Mouse (Mus musculus): ENCODE data around the gene Fabp3. TPM values are rescaled to one million over a fixed set of nuclear protein-coding genes. Genes with fewer than 3 reads are reported as not detected.

The Fabp3 gene
- total RNA-seq, 2 experiments from 2014 or later = 91.8 to 107 TPM

DNA sequence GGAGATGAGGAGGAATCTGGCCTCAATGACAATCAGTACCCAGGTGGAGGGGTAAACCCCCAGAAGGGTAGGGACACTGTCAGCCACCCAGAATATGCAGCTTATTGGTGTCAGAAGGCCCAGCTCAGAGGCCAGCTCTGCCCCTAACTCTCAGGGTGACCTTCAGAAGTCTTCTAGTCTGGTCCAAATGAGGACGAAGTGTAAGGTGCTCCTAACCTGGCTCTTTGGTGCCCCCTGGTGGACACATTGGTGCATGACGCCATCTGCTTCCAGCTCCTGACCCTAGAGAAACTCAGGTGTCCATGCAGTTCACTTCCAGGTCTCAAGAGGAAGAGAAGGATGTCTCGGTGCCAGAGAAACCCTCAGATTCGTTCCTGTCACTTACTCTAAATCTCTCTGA is 16.1 kb upstream of the Fabp3 start:
- peak in 1 of 2 experiments; percentile 81 for DNase-seq (ENCODE audit: low spot score in 2 of 2)

DNA sequence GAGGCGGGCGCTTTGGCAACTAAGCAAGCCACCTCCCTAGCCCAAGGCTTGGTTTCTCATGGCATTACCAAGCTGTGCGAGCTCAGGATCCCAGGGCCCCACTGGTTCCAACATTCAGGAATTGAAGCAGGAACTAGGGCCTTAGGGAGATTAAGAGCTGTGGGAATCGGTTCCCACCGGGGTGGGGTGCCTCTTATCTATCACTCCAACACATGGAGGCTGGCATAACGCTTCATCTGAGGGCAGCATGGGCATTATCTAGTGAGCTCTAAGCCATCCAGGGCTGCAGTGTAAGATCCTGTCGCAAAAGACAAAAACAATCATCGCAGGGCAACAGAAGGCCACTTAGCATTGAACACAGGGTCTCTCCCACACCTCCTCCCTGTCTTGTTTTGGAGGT is 13.9 kb upstream of the Fabp3 start:
- no peak for DNase-seq (ENCODE audit: low spot score in 2 of 2)

DNA sequence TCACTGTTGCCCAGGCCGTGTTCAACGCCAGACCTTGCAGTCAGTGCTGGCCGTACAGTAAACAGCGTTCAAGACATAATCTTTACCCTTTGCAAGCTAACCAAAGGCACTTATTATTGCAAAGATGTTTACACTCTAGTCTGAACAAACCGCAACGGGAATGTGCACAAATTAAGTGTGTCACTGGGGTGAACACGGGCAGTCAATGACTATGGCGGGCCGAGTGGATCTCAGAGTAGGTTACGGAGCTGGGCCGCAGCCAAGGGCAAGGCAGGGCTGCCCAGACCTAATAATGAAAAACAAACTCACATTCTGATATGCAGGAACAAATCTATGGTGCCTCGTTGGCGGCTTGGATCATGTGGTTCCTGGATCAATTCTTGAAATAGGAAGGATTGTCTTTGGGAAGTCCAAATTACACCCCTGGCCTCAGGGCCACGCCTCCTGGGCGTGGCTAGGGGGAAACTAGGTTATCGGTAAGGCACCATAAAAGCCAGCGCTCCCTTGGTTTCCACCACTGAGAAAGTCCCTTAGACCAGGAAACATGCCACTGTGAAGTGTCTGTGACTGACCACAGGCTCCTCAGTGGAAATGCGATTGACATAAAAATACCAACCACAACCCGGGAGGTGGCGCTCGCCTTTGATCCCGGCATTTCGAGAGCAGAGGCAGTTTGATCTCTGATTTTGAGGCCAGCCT is 13.2 kb upstream of the Fabp3 start:
- DNase-seq (ENCODE audit: low spot score in 2 of 2) = no peak

DNA sequence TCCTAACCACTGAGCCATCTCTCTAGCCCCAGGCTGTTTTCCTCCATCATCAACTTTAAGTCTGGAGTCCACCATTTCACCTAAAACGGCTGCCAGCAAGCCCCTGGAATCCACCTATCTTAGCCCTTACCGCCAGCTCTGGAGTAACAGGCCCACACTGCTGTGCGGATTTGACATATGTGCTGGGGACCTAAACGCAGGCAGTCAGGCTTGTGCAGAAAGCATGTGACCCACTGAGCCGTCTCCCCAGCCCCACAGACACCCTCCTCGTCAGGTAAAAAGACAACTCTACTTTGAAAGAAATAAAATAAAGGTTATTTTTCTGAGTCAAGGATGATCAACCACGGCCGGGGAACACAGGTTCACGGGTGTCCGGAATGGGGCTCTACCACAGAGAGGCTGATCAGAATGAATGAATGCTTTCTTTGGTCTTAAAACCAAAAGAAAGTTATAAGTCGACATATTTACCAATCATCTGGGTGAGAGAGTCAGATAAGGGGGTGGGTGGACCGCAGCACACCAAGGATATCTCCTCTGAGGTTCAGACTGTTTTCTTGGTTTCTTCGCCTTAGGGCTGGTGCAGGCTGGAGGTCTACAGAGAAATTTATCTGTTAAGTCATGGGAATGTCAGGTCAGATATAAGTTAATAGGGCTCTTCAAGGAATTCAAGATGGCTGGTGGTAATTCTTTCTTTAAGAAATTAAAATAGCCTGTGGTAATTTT is 12.0 kb upstream of the Fabp3 start:
- no peak for DNase-seq (ENCODE audit: low spot score in 2 of 2)

DNA sequence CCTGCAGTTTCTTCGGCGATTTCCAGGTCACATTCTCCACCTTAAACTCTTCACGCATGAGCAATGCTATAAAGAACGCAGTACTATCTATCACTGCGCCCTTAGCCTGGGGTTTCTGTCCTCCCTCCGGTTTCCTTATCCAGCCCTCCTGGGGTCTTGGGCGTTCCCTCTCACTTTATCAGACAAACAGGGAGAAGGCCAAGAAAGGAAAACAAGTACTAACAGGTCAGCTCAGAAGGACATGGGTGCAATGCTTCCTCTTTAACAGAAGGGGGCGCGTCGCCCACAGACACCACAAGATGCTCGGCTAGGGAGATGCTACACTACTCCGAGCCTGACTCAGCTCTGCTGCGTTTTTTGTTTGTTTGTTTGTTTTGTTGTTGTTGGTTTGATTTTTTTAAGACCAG is 11.3 kb upstream of the Fabp3 start:
- DNase-seq (ENCODE audit: low spot score in 2 of 2) = no peak

DNA sequence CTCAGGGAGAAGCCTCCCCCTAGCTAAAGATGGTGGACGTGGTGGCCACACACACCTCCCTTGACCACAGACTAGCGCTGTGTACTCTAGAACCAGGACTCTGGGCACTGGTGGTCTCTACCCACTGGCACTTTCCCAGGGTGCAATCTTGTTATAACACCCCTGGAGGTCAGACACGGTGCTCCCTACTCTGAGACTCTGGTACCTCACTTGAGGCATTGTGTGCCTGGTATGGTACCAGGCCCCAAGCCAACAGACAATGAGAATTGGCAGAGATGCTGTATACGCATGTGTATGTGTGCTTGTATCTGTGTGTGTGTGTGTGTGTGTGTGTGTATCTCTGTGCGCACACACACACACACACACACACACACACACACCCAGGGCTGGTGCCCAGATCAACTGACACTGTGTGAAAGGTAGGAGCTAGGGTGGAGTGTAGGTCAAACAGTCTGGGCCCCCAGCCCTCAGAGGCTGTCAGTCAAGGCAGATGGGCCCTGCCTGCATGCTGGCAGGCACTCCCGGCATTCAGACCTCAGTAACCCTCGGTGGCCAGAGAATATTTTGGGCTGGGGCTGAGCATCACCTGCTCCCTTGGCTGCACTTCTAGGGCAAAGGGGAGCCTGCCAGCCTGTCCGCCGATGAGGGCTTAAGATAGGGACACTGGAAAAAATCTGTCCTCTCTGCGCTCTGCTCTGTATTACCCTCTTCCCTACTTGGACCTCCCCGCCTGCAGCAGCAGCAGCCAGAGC is 9.3 kb upstream of the Fabp3 start:
- DNase-seq (ENCODE audit: low spot score in 2 of 2) = no peak

DNA sequence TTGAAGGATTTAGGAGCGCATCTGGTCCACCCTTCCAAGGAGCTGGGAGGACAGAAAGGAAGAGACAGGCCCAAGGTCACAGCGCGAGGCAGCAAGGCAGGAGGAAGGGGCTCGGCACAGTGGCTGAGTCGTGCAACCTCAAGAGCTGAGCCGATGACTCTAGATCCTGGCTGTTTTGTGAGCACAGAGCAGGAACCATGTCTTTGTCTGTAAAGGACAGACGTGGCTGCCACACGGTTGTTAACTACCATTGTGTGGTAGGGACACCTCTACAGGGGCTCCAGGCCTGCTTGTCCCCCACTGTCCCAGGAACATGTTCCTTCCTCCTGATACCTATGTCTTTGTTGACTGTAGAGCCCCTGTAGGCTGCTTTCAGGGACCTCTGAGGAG is 8.8 kb upstream of the Fabp3 start:
- DNase-seq (ENCODE audit: low spot score in 2 of 2) = no peak

DNA sequence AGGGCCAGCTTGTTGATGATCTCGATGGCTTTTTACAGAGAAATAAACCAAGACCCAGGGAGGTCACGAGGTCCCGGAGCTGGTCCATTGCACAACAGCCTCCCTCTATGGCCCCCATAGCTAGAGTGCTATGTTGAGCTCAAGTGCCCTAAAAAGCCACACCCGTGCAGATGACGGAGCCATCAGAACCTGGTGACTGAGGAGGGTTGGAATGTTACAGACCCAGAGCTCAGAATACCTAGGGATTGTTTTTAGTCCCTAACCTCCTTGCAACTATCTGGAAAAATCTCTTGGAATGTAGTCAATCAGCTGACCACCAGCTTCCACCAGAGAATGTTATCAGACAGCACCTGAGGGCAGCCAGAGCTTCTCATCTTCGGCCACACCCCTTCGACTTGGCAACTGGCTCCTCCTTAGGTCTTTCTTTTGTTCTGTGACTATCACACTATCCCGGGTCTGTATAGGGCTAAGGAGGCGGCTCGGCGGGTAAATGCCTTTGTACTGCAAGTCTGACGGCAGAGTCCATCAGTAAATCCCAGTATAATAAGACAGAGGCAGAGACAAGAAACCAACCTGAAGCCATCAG is 6.0 kb upstream of the Fabp3 start:
- no peak for DNase-seq (ENCODE audit: low spot score in 2 of 2)

DNA sequence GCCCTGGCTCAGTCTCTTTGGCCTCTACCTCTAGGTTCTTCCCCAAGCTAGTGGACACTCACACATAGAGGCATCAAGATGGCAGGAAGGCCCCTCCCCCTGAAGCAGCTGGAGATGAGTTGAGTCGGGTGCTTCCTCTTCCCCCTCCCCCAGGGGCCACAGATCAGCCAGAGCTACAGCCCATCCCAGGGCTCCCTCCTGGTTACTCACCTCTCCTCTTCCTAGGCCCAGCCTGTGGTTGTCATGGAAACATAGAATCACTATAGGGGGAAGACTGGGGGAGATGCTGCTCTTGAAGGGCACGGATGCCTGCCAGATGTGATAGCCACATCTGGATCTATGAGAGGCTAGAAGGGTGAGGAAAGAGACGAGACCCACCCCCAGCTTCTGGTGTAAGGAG is 3.6 kb upstream of the Fabp3 start:
- no peak for DNase-seq (ENCODE audit: low spot score in 2 of 2)

DNA sequence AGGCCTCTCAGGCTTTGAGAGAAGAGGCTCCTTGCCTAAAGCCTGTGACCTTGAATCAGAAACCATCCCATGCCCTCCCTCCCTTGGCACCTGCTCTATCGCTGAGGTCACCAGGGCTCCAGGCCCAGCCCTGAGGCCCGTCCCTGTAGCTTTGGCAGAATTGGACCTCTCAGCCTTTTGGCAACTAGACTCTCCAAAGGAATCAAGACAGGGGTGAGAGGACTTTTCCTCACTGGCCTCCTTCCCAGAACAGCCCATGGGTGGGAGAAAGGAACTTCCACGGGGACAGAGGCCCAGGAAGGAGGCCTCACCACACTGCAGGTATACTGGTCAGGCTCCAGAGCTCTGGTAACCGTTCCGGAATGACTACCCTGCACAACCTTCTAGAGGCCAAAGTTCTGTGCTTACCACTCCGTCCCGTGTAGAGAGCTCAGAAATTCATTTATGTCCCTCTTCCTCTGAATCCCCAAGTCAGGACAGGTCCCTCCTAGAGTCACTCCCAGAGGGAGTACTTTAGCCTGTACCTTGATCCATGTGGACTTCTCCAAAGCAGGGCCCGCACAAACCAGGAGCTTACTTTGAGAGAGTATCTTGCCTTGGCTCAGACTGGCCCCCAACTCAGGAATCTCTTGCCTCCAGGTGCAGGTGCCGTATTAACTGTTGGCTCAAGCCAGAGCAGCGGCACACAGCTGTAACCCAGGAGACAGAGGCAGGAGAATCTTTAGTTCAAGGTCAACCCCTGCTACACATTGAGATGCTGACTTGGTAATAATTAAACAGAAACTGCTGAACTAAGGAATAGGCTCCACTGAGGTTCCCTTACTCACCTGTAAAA is 1.4 kb upstream of the Fabp3 start:
- DNase-seq (ENCODE audit: low spot score in 2 of 2) = no peak

DNA sequence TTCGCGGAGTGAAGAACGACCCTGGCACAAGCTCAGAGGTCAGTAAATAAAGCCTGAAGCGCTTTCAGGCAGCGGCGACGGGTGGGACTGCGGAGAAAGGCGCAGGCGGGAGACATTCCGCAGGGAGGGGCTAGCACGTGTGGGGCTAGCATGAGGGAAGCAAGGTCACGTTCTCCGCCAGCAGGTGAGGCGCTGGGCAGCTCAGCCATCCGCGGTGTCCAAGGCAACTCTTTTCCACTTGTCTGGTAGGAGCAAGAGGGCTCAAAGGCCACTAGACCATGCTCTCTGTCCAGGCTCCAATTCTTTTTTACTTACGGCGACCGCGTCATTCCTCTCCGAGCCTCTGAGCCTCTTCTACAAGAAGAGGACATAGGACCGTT is 554 bp upstream of the Fabp3 start:
- DNase-seq (ENCODE audit: low spot score in 2 of 2) = peak in 1 of 2 experiments; percentile 30

DNA sequence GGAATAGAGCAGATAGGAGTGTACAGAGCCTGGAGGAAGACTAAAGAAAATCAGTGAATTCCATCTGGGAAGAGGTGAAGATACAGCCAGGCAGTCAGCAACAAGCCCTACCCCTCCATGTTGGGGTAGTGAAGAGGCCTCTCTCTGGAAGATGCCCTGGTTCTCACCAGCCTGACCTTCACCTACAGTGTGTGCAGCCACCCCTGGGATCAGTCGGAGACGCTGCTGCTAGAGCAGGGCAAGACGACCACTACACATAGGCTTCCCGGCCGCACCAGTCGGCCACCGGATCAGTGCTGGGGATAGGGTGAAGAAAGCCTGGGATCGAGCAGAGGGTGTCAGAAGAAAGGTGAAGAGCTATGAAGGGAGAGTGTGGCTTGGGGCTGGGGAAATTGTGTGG is 859 bp downstream of the Fabp3 start:
- no peak for DNase-seq (ENCODE audit: low spot score in 2 of 2)

DNA sequence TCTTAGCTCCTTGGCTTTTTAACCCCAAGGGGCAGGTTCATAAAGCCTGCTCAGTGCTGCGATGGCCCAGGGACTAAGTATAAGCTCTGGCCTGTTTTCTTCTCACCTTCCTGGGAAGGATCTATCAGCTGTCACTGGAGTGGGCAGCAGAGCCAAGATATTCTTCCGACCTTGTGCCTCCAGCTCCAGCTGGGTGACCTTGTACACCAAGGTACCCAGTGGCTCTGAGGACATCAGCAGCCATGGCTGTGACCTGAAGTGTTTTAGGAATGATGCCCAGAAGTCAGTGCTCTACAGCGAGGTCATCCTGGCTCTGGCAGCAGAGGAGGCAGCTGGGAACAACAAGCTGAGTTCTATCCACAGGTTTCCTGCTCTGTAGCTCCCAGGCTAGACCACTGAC is 4.1 kb downstream of the Fabp3 start:
- no peak for DNase-seq (ENCODE audit: low spot score in 2 of 2)

DNA sequence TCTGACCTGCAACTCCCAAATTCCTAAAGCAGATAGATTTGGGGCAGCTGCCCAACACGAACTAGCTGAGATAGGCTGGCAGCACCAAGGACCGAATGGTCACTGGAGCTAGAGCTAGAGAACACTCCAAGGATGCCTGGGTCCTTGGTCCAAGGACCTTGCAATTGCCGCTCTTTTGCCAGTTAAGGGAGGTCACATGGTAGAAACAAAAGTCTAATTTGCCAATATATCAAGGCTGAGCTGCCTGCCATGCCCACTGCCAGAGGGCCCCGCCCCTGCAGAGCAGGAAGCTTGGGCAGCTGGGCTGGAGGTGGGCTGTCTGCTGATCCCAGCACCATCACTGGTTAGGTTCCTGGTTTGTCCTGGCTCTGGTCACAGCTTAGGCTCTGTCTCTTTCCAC is 5.2 kb downstream of the Fabp3 start:
- DNase-seq (ENCODE audit: low spot score in 2 of 2) = no peak

DNA sequence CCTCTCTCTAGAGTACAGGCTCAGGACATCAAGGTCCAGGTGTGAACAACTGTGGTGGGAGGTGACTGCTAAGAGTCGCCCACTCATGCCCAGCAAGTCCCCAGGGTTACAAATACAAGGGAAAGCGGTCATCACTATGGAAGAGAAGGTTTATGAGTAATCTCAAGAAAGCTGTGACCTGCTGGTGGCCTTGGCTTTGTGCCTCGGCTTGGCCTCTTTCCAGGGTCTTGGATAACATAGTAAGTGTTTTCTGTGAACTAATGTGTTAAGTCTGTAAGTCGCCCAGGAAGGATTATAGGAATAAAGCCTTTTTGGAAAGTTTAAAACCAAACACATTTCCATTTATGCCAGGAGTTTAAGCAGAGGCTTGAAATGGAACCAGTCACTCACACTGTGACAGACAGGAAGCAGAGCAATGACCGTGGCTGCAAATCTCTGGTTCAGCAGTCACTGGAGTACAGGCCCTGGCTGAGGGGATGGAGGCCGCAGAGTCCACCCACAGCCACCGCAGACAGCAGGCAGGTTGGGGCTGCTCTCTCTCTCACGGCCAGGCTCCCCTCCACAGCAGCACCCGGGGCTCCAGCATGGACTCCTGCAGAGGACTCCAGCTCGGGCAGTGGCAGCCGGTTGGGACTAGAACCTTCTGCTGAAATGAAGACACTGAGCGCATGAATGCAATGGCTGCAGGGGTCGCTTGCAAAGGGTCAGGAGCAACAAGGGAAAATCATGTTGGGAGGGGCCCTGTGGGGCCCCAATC is 7.6 kb downstream of the Fabp3 start:
- DNase-seq (ENCODE audit: low spot score in 2 of 2) = no peak

DNA sequence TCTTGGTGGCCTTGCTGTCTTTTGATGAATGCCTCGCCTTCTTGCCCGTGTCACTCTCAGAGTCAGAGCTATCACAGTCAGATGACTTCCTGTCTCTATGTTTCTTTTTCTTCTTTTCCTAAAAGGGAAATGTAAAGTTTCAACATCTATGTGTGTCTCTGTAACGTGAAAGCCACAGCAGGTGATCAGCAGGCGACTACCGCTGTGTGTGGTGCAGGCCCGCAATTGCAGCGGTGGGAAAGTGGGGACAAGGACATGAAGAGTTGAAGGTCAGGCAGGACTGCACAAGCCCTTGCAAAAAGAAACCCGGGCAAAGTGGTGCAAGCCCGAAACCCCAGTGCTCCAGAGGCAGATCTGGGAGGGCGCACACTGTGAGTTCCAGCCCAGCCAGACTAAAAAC is 8.3 kb downstream of the Fabp3 start:
- no peak for DNase-seq (ENCODE audit: low spot score in 2 of 2)

DNA sequence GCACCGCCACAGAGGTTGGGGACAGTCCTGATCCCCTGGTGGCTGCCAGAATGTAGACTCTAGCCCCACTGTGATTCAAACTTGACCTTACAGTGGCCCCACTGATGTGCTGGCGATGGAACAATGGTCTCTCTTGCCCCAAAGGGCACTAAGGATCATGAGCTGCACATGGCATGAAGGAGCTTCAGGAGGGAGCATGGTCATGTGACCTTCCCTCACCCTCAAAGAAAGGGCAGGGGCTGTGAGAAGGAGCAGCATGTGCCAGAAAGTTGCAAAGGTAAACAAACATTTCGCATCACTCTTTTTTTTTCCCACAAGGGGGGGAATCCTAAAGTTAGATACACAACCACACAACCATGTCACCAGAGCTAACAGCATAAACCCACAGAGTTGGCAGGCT is 9.7 kb downstream of the Fabp3 start:
- DNase-seq (ENCODE audit: low spot score in 2 of 2) = no peak

DNA sequence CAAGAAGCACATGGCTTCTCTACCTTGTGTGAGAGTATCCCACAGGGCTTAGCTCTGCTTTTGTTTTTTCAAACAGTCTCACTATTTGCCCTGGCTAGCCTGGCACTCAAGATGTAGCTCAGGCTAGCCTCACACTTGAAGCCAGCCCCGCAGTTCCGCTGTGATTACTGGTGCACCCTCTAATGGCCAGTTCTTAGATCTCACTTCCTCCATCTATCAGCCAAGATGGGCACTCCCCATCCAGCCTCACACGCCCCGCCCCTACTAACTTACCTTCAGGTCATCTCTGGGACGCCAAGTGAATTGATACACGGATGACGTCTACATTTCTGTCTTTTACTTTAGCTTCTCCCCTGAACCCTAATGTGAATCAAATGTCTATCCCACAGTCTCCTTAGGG is 11.2 kb downstream of the Fabp3 start:
- no peak for DNase-seq (ENCODE audit: low spot score in 2 of 2)

DNA sequence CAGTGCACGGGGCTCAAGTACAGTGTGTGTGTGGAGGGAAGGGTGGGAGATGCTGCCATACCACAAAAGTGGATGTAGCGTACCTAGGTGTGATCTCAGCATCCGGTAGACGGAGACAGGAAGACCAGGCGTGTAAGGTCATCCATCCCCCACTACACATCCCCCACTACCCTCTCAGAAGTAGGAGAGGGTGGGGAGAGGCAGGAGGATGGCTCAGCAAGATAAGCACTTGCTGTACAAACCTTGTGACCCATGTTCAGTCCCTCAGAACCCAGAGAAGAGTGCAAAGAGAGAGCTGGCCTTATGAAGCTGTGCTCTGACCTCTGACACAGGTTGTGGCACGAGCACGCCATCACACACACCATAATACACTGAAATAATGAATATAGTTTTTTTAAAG is 13.2 kb downstream of the Fabp3 start:
- DNase-seq (ENCODE audit: low spot score in 2 of 2) = no peak

DNA sequence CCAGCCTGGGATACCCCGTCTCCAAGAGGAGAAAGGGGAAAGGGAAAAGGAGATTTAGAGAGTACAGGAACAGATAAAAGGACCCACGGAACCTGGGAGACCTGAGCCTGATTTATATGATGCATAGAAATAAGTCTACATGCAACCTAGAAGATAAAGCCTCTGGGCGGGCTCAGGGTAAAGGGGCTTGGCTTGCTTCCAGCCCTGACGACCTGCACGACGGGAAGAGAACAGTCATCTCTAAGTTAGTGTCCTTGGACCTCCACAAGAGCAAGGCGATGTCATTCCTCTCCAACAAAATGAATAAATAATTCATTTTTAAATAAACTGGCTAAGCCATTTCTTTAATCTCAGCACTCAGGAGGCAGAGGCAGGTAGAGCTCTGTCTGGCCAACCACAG is 14.2 kb downstream of the Fabp3 start:
- DNase-seq (ENCODE audit: low spot score in 2 of 2) = no peak
